Mouse (Mus musculus) inflammation-experienced regulatory T-cells, adult 6 months (primary cell): ENCODE results near the gene Tspear. TPM values are rescaled to one million over a fixed set of nuclear protein-coding genes. Genes with fewer than 3 reads are reported as not detected.
"Not testable (repeated sequence)": the region's sequence is repeated elsewhere in the genome, so short reads cannot be mapped to it uniquely, and the experiment has no call there.

Source experiments
- ATAC-seq: one replicate; pipeline ENCODE4 v1.8.0; 2017
- polyA plus RNA-seq, 3 experiments: library from polyadenylated mRNA; unstranded; fragments of 100-300 nt; shearing (Covaris generic); gene quantifications; one replicate each; pipeline ENCODE4 v1.2.1; 2017

Tspear gene
- polyA plus RNA-seq, 3 experiments from 2014 or later: 0.26 to 0.54 (median 0.28) TPM

GRCm38 (mm10) chr10:77713734-77714133 is 27.4 kb downstream of the Tspear start:
- no peak for ATAC-seq

DNA sequence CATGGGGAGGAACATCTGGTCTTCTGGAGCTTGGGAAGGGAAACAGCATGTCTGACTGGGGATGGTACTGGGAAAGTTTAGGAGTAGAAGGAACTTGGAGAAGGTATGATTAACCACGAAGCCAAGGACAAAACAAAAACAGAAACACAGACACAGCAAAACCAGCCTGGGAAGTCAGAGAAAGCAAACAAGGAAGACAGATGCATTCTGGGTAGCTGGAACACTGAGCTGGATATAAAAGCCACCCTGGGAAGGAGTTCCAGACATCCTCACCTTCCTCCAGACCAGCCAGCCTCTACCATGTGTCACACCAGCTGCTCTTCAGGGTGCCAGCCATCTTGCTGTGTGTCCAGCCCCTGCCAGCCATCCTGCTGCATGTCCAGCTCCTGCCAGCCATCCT is 29.1 kb downstream of the Tspear start, which contains the start of gene Gm10142:
Gene Gm10142, plus strand, starts transcription at position 301 of the 400 bp plus-strand sequence.
- ATAC-seq: no peak

DNA sequence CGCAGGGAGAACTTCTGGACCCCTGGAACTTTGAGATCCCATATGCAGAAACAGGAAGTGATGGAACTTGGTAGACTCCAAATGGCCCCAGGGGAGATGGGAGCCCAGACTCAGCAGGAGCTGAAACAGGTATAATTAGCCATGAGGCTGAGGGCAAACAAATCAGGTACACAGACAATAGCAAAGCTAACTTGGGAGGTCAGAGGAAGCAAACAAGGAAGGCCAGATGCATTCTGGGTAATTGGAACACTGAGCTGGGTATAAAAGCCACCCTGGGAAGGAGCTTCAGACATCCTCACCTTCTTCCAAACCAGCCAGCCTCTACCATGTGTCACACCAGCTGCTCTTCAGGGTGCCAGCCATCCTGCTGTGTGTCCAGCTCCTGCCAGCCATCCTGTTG is 33.9 kb downstream of the Tspear start, which contains the start of gene Krtap12-1:
Gene Krtap12-1, plus strand, starts transcription at position 301 of the 400 bp plus-strand sequence.
- not testable (repeated sequence) for ATAC-seq

DNA sequence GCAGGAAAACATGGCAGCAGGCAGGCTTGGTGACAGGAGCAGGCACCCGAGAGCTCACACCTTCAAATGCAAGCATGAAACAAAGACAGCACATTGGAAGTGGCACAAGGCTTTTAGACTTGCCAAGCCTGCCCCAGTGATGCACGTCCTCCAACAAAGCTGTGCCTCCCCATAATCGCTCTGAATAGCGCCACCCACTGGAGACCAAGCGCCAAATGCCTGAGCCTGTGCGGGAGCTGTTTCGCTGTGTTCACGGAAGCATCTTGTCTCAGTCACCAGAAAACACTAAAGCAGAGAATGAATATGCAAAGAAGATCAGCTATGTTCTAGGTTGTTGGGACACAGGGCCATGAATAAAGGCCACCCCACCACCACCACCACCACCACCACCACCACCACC is 38.5 kb downstream of the Tspear start:
- no peak for ATAC-seq

GRCm38 (mm10) chr10:77726186-77726585 is 39.8 kb downstream of the Tspear start, which contains the start of gene Gm10100:
Gene Gm10100, plus strand, starts transcription at chr10:77726486.
- ATAC-seq: no peak

DNA sequence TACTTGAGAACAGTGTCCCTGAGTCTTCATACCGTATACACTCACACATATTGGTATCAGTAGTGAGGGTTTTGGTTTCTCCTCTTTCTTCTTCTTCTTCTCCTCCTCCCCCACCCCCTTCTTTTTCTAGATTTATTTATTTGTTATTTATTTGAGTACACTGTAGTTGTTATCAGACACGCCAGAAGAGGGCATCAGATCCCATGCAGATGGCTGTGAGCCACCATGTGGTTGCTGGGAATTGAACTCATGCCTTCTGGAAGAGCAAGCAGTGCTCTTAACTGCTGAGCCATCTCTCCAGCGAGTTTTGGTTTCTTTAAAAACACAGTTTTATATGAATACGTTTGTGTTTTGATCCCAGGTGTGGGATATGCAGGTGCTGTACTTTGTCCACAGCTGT is 41.9 kb downstream of the Tspear start:
- ATAC-seq: no peak

- no peak for ATAC-seq
Measured at GRCm38 (mm10) chr10:77729241-77729640, 42.9 kb downstream of the Tspear start.

DNA sequence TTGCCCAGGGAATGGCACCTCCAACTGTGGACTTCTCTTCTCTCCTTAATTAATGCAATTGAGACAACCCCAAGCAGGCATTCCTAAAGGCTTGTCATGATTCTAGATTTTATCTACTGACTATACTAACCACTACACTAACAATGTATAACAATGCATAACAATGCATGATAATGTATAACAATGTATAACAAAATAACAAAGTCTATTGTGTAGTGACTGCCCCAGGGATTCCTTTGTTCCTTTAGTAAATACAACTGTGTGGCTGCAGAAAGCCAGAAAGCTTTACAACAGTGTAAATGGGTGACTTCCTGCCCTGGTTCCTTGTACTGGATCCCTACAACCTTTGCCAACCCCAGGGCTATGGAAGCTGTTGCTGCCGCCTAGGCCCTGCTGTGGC is 49.6 kb downstream of the Tspear start:
- no peak for ATAC-seq

- ATAC-seq: no peak
Measured at GRCm38 (mm10) chr10:77738929-77739328, 52.6 kb downstream of the Tspear start.

DNA sequence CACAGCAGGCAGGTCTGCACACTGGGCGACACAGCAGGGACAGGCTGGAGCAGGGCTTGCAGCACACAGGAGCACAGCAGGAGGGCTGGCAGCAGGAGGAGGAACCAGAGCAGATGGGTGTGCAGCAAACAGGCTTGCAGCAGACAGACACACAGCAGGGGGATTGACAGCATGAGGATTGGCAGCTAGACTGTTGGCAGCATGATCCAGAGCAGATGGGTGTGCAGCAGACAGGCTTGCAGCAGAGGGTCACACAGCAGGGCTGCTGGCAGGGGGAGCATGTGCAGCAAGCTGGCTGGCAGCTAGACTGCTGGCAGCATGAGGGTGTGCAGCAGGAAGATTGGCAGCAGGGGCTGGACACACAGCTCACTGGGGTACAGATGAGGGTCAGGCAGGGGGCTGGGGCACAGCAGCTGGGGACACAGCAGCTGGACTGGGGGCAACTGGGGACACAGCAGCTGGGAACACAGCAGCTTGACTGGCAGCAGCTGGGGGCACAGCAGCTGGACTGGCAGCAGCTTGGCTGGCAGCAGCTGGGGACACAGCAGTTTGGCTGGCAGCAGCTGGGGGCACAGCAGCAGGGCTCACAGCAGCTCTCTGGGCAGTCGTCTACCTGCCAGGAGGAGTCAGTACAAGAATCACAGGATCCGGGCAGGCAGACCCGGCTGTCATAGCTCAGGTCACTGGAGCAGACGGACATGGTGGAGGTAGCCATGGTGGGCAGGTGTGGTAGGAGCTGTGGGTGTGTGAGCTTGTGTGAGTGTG is 55.7 kb downstream of the Tspear start, which contains the start of gene Gm18596:
Gene Gm18596, minus strand, starts transcription at position 715 of the 765 bp plus-strand sequence.
- not testable (repeated sequence) for ATAC-seq

GRCm38 (mm10) chr10:77750686-77751085 is 64.3 kb downstream of the Tspear start:
- not testable (repeated sequence) for ATAC-seq

DNA sequence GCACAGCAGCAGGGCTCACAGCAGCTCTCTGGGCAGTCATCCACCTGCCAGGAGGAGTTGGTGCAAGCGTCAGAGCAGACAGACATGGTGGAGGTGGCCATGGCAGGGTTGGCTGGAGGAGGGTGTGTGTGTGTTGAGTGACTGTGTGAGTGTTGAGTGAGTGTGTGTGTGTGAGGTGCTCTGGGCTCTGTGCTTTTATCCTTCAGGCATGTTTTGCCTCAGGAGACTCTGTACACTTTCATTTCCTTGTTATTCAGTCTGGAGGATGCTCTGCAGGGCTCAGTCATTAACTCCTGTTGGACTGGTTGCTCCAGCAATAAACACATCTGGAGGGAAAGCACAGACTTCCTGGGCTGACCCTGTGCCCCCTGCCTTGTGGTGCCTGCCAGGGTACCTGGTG is 64.9 kb downstream of the Tspear start, which contains the start of gene Gm9736:
Gene Gm9736, minus strand, starts transcription at position 101 of the 400 bp plus-strand sequence.
- not testable (repeated sequence) for ATAC-seq

GRCm38 (mm10) chr10:77752312-77752711 is 65.9 kb downstream of the Tspear start:
- ATAC-seq: not testable (repeated sequence)

GRCm38 (mm10) chr10:77753448-77753847 is 67.1 kb downstream of the Tspear start:
- ATAC-seq: no peak

DNA sequence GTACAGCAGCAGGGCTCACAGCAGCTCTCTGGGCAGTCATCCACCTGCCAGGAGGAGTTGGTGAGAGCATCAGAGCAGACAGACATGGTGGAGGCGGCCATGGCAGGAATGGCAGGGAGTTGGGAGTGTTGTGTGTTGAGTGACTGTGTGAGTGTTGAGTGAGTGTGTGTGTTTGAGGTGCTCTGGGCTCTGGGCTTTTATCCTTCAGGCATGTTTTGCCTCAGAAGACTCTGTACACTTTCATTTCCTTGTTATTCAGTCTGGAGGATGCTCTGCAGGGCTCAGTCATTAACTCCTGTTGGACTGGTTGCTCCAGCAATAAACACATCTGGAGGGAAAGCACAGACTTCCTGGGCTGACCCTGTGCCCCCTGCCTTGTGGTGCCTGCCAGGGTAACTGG is 73.2 kb downstream of the Tspear start, which contains the start of gene Gm3233:
Gene Gm3233, minus strand, starts transcription at position 101 of the 400 bp plus-strand sequence.
- ATAC-seq: not testable (repeated sequence)

GRCm38 (mm10) chr10:77769727-77770126 is 83.4 kb downstream of the Tspear start:
- ATAC-seq: no peak

DNA sequence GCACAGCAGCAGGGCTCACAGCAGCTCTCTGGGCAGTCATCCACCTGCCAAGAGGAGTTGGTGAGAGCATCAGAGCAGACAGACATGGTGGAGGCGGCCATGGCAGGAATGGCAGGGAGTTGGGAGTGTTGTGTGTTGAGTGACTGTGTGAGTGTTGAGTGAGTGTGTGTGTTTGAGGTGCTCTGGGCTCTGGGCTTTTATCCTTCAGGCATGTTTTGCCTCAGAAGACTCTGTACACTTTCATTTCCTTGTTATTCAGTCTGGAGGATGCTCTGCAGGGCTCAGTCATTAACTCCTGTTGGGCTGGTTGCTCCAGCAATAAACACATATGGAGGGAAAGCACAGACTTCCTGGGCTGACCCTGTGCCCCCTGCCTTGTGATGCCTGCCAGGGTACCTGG is 84.9 kb downstream of the Tspear start, which contains the start of gene Gm3238:
Gene Gm3238, minus strand, starts transcription at position 101 of the 400 bp plus-strand sequence.
- ATAC-seq: not testable (repeated sequence)

DNA sequence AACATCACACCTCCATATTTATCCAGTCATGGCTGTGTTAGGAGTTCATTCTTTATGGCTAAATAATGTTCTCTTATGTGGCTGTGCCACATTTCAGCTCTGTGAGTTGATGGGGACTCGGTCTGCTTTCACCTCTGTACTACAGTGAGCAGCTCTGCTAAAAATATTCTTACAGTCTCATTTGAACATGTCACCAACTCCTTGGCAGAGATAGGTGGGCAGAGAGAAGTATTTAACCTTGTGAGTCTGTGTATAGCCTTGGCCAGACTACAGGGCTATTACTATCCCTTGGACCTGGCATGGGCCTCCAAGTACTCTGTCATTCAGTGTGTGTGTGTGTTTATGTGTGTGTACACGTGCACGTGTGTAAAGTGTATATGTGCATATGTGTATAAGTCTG is 85.8 kb downstream of the Tspear start:
- not testable (repeated sequence) for ATAC-seq

GRCm38 (mm10) chr10:77776844-77777243 is 90.5 kb downstream of the Tspear start, which contains the start of gene Gm7138:
Gene Gm7138, minus strand, starts transcription at chr10:77776944.
- ATAC-seq: not testable (repeated sequence)

- not testable (repeated sequence) for ATAC-seq
Measured at GRCm38 (mm10) chr10:77782442-77782841, 96.1 kb downstream of the Tspear start, which contains the start of gene Gm3250. Gene Gm3250, minus strand, starts transcription at chr10:77782542.

DNA sequence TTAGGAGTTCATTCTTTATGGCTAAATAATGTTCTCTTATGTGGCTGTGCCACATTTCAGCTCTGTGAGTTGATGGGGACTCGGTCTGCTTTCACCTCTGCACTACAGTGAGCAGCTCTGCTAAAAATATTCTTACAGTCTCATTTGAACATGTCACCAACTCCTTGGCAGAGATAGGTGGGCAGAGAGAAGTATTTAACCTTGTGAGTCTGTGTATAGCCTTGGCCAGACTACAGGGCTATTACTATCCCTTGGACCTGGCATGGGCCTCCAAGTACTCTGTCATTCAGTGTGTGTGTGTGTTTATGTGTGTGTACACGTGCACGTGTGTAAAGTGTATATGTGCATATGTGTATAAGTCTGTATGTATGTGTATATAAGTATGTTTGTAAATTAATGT is 97.0 kb downstream of the Tspear start:
- not testable (repeated sequence) for ATAC-seq

DNA sequence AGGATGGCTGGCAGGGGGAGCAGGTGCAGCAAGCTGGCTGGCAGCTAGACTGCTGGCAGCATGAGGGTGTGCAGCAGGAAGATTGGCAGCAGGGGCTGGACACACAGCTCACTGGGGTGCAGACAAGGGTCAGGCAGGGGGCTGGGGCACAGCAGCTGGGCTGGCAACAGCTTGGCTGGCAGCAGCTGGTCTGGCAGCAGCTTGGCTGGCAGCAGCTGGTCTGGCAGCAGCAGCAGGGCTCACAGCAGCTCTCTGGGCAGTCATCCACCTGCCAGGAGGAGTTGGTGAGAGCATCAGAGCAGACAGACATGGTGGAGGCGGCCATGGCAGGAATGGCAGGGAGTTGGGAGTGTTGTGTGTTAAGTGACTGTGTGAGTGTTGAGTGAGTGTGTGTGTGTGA is 101.5 kb downstream of the Tspear start, which contains the start of gene Gm7137:
Gene Gm7137, minus strand, starts transcription at position 325 of the 400 bp plus-strand sequence.
- not testable (repeated sequence) for ATAC-seq

DNA sequence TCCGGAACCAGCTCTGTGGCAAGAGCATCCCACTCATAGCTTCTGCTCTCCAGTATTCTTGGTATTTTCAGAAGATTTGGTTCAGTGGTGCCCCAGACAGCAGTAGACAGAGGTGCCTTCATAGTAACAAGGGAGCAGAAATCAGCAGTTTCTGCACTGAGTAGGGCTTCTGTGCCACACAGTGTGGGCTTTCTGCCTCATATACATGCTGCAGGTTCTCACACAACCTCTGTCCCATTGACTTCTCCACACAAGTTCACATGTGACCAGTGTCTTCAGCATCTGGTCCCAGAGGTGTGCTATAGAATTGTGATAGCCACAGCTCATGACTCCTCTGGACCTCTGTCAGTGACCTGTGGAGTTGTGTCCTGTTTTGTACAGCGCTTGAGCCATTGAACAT is 102.3 kb downstream of the Tspear start:
- no peak for ATAC-seq
